Mouse (Mus musculus): ENCODE measurements around the gene Hpn. TPM values are rescaled to one million over a fixed set of nuclear protein-coding genes. Genes with fewer than 3 reads are reported as not detected.

Hpn gene
- polyA plus RNA-seq, 1 experiment from 2014 or later: 29.0 TPM

GRCm38 (mm10) chr7:31060621-31061010 lies 54.5 kb downstream of the Hpn start:
- WGBS: 89% methylated on average over 7 of the region's 7 CpGs
- Histone ChIP-seq H3K4me1 (replicated peaks; ENCODE audit: control insufficient read depth, insufficient read depth, low read length) (0 out of 2 replicates have a peak, but pooled peaks cover 3% of the 10 kb centered on the region), H3K36me3 (ENCODE audit: control insufficient read depth, insufficient read depth, low read length) (no peaks in the 10 kb centered on the region), H3K4me2 (ENCODE audit: low read length) (peak overlapping the region; percentile 3; the same call in 1 of the 2 replicates), H3K9me3 (ENCODE audit: control insufficient read depth, low read length) (no peaks in the 10 kb centered on the region), H3K27ac (ENCODE audit: low read depth) (no peak overlapping the region), H3K27me3 (replicated peaks; ENCODE audit: control insufficient read depth, insufficient read depth, low read length) (no peaks in the 10 kb centered on the region), H3K4me3 (ENCODE audit: low read depth, low read length) (no peak overlapping the region), H3K9ac (ENCODE audit: low read length) (no peak overlapping the region)
- DNase-seq (ENCODE audit: low spot score) (no peak), ATAC-seq (replicated peaks; ENCODE audit: low FRiP score, low TSS enrichment, low read depth) (no peak)

DNA sequence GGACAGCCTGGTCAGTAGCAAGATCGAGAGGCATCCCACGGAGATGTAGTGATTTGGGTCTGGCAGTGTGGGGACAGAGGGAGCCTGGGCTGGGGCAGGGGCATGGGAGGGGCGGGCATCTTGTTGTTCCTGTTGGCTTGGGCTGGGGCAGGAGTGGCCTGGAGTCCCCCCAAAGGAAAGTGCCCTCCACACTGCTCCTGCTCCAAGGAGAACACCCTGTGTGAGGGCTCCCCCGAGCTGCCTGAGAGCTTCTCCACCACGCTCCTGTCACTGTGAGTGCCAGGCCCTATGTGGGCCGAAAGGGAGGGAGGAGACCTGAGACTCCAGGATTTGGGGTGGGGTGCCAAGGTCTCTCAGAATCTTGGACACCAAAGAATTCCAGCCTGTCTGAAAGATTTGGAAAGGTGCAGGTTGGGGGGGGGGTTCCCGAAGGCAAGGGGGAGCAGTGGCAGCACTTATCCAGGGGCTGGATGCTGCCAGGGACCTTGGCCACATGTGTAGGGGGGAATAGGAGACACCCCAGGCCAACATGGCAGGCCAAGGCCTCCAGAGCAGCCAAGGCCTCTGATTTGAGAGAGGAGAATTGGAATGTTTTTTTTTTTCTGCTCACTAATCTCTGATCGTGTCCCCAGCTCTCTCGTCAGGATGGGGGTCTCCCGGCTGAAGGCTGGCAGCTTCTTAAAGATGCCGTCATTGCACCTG lies 55.0 kb downstream of the Hpn start:
- no peak overlapping the region for H3K9ac ChIP-seq (ENCODE audit: low read length)
- 66% methylated on average over 11 of the region's 11 CpGs for WGBS

DNA sequence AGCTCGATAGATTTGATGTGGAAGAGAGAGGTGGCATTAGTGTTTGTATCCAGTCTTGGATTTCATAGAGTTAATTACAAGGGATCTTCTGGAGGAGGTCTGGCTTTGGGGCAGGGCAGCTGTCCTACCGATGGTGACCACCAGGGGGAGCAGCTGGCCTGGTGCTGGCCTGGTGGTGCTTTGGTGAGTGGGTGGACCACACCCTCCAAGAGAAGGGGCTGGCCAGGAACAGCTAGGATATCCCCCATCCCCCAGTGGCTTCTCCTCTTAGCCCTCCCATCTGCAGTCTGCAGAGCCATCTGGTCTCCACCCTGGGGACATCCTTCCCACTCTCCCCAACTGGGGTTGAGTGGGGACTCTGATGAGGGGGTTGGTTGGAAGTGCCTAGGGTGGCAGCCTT lies 56.0 kb downstream of the Hpn start, which contains the start of gene Lgi4:
Gene Lgi4 (plus strand): TSS at position 235 of the 400 bp plus-strand sequence.
- Histone ChIP-seq H3K27ac (ENCODE audit: low read depth) (peak within 1 kb of the TSS; percentile 30; the same call in 1 of the 2 replicates), H3K9ac (ENCODE audit: low read length) (no peak within 1 kb of the TSS), H3K9me3 (ENCODE audit: control insufficient read depth, low read length) (no peaks in the 10 kb centered on the region), H3K4me3 (ENCODE audit: low read depth, low read length) (no peak within 1 kb of the TSS), H3K27me3 (replicated peaks; ENCODE audit: control insufficient read depth, insufficient read depth, low read length) (0 out of 2 replicates have a peak, but pooled peaks cover 4% of the 10 kb centered on the region), H3K36me3 (ENCODE audit: control insufficient read depth, insufficient read depth, low read length) (no peaks in the 10 kb centered on the region), H3K4me1 (replicated peaks; ENCODE audit: control insufficient read depth, insufficient read depth, low read length) (peaks cover 18% of the 10 kb centered on the region), H3K4me2 (ENCODE audit: low read length) (0 out of 2 replicates have a peak within 1 kb of the TSS, but pooled peaks have one; percentile 3)
- peak; percentile 96 for DNase-seq (ENCODE audit: low spot score)
- peak; percentile 50 for ATAC-seq (replicated peaks; ENCODE audit: low FRiP score, low TSS enrichment, low read depth)
- WGBS: 7% methylated on average over 2 of the region's 2 CpGs

More for the DNA sequence above, 55.0 kb downstream of the Hpn start:
- H3K4me1 ChIP-seq (replicated peaks; ENCODE audit: control insufficient read depth, insufficient read depth, low read length): peaks cover 8% of the 10 kb centered on the region
- no peak overlapping the region for H3K4me3 ChIP-seq (ENCODE audit: low read depth, low read length)
- no peak for ATAC-seq (replicated peaks; ENCODE audit: low FRiP score, low TSS enrichment, low read depth)
- H3K36me3 ChIP-seq (ENCODE audit: control insufficient read depth, insufficient read depth, low read length): no peaks in the 10 kb centered on the region
- H3K4me2 ChIP-seq (ENCODE audit: low read length): peak overlapping the region; percentile 3; the same call in 1 of the 2 replicates
- no peaks in the 10 kb centered on the region for H3K9me3 ChIP-seq (ENCODE audit: control insufficient read depth, low read length)
- no peak for DNase-seq (ENCODE audit: low spot score)
- peak overlapping the region; percentile 30; the same call in 1 of the 2 replicates for H3K27ac ChIP-seq (ENCODE audit: low read depth)
- H3K27me3 ChIP-seq (replicated peaks; ENCODE audit: control insufficient read depth, insufficient read depth, low read length): no peaks in the 10 kb centered on the region

- ATAC-seq (replicated peaks; ENCODE audit: low FRiP score, low TSS enrichment, low read depth): no peak
- no peak for DNase-seq (ENCODE audit: low spot score)
- Histone ChIP-seq H3K4me1 (replicated peaks; ENCODE audit: control insufficient read depth, insufficient read depth, low read length) (peaks cover 23% of the 10 kb centered on the region), H3K9ac (ENCODE audit: low read length) (no peak overlapping the region), H3K27me3 (replicated peaks; ENCODE audit: control insufficient read depth, insufficient read depth, low read length) (peaks cover 13% of the 10 kb centered on the region; the same call in 1 of the 2 replicates), H3K4me2 (ENCODE audit: low read length) (no peak overlapping the region), H3K4me3 (ENCODE audit: low read depth, low read length) (no peak overlapping the region), H3K36me3 (ENCODE audit: control insufficient read depth, insufficient read depth, low read length) (no peaks in the 10 kb centered on the region), H3K9me3 (ENCODE audit: control insufficient read depth, low read length) (no peaks in the 10 kb centered on the region), H3K27ac (ENCODE audit: low read depth) (no peak overlapping the region)
- 88% methylated on average over 6 of the region's 6 CpGs for WGBS
Observed at GRCm38 (mm10) chr7:31058211-31058610, 56.9 kb downstream of the Hpn start.

- Histone ChIP-seq H3K9me3 (ENCODE audit: control insufficient read depth, low read length) (no peaks in the 10 kb centered on the region), H3K27ac (ENCODE audit: low read depth) (no peak overlapping the region), H3K4me3 (ENCODE audit: low read depth, low read length) (no peak overlapping the region), H3K36me3 (ENCODE audit: control insufficient read depth, insufficient read depth, low read length) (no peaks in the 10 kb centered on the region), H3K4me1 (replicated peaks; ENCODE audit: control insufficient read depth, insufficient read depth, low read length) (peaks cover 27% of the 10 kb centered on the region), H3K9ac (ENCODE audit: low read length) (no peak overlapping the region), H3K4me2 (ENCODE audit: low read length) (no peak overlapping the region), H3K27me3 (replicated peaks; ENCODE audit: control insufficient read depth, insufficient read depth, low read length) (peaks cover 17% of the 10 kb centered on the region)
- DNase-seq (ENCODE audit: low spot score): no peak
- ATAC-seq (replicated peaks; ENCODE audit: low FRiP score, low TSS enrichment, low read depth): no peak
- 71% methylated on average over 5 of the region's 5 CpGs for WGBS
Observed at GRCm38 (mm10) chr7:31057730-31058129, 57.4 kb downstream of the Hpn start.

- Histone ChIP-seq H3K4me1 (replicated peaks; ENCODE audit: control insufficient read depth, insufficient read depth, low read length) (peaks cover 32% of the 10 kb centered on the region), H3K36me3 (ENCODE audit: control insufficient read depth, insufficient read depth, low read length) (no peaks in the 10 kb centered on the region), H3K27ac (ENCODE audit: low read depth) (no peak within 1 kb of the TSS), H3K9ac (ENCODE audit: low read length) (no peak within 1 kb of the TSS), H3K4me2 (ENCODE audit: low read length) (no peak within 1 kb of the TSS), H3K27me3 (replicated peaks; ENCODE audit: control insufficient read depth, insufficient read depth, low read length) (peaks cover 24% of the 10 kb centered on the region), H3K4me3 (ENCODE audit: low read depth, low read length) (no peak within 1 kb of the TSS), H3K9me3 (ENCODE audit: control insufficient read depth, low read length) (no peaks in the 10 kb centered on the region)
- ATAC-seq (replicated peaks; ENCODE audit: low FRiP score, low TSS enrichment, low read depth) (no peak), DNase-seq (ENCODE audit: low spot score) (no peak)
- WGBS: 71% methylated on average over 2 of the region's 2 CpGs
Observed at GRCm38 (mm10) chr7:31057071-31057470, 58.0 kb downstream of the Hpn start, which contains the start of gene Fxyd1. Gene Fxyd1, minus strand, starts transcription at chr7:31057199.

DNA sequence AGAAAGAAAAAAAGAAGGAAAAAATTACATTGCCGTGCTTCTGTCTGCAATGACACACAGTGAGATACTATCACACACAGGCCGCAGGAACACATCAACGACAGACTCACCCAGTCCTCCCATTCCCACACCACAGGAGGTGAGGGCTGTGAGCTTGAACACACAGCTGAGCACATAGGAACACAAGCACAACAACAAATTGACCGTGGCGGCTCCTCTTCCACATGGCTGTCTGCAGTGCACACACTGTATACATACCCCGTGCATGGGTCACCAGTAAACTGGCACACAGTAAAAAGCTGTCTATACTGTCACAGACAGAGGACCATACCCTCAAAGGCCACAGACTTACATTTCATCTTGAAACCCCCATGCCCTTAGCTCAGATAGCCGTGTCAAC lies 58.6 kb downstream of the Hpn start:
- ATAC-seq (replicated peaks; ENCODE audit: low FRiP score, low TSS enrichment, low read depth): no peak
- 75% methylated on average over 7 of the region's 7 CpGs for WGBS
- H3K36me3 ChIP-seq (ENCODE audit: control insufficient read depth, insufficient read depth, low read length): no peaks in the 10 kb centered on the region
- peaks cover 30% of the 10 kb centered on the region for H3K27me3 ChIP-seq (replicated peaks; ENCODE audit: control insufficient read depth, insufficient read depth, low read length)
- H3K4me2 ChIP-seq (ENCODE audit: low read length): no peak overlapping the region
- H3K4me3 ChIP-seq (ENCODE audit: low read depth, low read length): no peak overlapping the region
- no peak for DNase-seq (ENCODE audit: low spot score)
- no peak overlapping the region for H3K27ac ChIP-seq (ENCODE audit: low read depth)
- no peak overlapping the region for H3K9ac ChIP-seq (ENCODE audit: low read length)
- H3K4me1 ChIP-seq (replicated peaks; ENCODE audit: control insufficient read depth, insufficient read depth, low read length): peaks cover 36% of the 10 kb centered on the region
- no peaks in the 10 kb centered on the region for H3K9me3 ChIP-seq (ENCODE audit: control insufficient read depth, low read length)

DNA sequence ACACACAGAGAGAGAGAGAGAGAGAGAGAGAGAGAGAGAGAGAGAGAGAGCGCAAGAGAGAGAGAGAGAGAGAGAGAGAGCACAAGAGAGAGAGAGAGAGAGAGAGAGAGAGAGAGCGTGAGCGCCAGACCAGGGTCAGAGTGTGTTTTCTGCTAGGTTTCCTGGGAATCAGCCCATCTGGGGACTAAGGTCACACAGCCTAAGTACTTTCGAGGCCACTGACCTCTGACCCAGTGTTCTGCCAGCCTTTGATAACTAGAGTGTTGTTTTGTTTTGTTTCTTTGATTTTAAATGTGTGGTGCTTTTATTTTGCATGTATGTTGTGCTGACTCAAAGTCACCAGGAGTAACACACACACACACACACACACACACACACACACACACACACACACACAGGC lies 59.2 kb downstream of the Hpn start:
- ATAC-seq (replicated peaks; ENCODE audit: low FRiP score, low TSS enrichment, low read depth): no peak
- no peak overlapping the region for H3K27ac ChIP-seq (ENCODE audit: low read depth)
- no peak for DNase-seq (ENCODE audit: low spot score)
- H3K36me3 ChIP-seq (ENCODE audit: control insufficient read depth, insufficient read depth, low read length): no peaks in the 10 kb centered on the region
- H3K27me3 ChIP-seq (replicated peaks; ENCODE audit: control insufficient read depth, insufficient read depth, low read length): peaks cover 36% of the 10 kb centered on the region
- H3K4me3 ChIP-seq (ENCODE audit: low read depth, low read length): no peak overlapping the region
- WGBS: 26% methylated on average over 3 of the region's 4 CpGs
- H3K4me1 ChIP-seq (replicated peaks; ENCODE audit: control insufficient read depth, insufficient read depth, low read length): peaks cover 41% of the 10 kb centered on the region
- no peak overlapping the region for H3K4me2 ChIP-seq (ENCODE audit: low read length)
- H3K9ac ChIP-seq (ENCODE audit: low read length): no peak overlapping the region
- no peaks in the 10 kb centered on the region for H3K9me3 ChIP-seq (ENCODE audit: control insufficient read depth, low read length)
